Mouse (Mus musculus) liver, embryonic 14 days (tissue): ENCODE measurements around the gene Ino80e. TPM values are rescaled to one million over a fixed set of nuclear protein-coding genes. Genes with fewer than 3 reads are reported as not detected.

Source experiments
- polyA plus RNA-seq: library from polyadenylated mRNA; depleted of rRNA; stranded (reverse); fragments of >200 nt; gene quantifications from 2 replicates; pipeline ENCODE4 v1.2.3, GENCODE M21; 2012; rRNA removed

Gene Ino80e
- polyA plus RNA-seq, result 23.2 and 24.6 TPM in 2 replicates

DNA sequence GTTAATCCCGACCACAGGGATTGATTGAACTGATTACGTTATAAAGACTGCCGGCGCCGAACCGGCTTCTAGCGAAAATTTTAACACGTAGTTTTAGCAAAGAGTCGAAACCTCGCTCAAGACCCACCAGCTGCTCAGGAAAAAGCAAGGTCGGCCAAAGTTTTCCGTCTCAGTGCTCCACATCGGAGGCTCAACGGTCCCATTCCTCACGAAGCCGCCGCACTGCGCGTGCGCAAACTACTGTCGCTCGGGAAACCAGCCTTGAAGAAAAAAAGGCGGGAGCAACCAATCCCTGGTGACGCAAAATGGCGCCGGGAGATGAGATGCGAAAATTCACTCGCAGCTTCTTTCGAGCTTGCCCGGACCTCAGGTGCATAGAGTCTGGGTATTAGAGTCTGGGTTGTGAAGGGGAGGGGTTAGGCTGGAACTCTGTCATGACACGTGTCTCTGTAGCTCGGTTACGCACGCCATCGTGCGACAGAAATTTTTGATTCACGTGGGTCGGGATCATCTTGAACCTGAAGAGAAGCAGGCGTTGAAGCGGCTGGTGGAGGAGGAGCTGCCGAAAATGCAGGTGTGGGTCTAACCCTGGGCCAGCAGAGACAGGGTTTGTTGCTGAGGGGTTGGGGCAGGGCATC, at the start of gene Ino80e:
Gene Ino80e, minus strand, starts transcription at position 231 of the 638 bp plus-strand sequence.

DNA sequence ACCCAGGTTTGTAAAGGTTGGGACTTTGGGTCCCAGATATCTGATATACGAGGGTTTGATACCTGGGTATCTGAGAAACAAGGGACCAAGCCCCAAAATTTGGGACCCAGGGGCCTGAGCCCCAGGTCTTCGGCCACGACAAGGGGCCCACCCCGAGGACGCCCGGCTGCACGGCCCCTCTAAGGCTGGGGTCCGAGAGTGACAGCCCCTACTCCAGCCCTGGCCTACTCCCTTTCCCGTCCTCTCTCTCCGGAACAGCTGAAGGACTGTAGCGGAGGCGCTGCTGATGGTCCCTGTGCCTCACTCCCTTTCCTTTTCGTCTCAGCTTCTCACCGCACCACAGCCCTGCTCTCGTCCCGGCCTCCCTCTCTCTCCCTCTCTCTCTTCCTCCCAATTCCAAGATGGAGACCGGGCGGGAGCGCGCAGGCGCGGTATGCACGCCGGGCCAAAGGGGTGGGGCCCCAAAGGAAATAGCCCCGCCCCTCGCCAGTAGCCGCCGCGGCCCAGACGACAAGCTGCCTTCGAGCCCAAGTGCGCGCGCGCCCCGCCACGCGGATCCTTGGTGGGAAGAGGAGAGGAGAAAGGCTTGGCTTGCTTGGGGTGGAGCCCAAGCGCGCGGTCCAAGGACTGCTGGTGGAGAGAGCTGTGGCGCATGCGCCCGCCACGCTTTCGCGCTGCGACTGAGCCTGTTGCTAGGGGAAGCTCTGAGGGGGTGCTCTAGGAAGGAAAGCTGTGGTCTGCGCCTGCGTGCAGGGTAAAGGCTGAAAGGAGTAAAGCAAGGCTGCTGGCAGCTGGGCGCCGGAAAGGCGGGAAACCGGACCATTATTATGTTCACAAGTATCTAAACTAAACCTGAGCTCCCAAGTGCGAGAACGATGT, 22.3 kb upstream of the Ino80e start, which contains the start of gene Taok2:
Gene Taok2, minus strand, starts transcription at position 418 of the 879 bp plus-strand sequence.

DNA sequence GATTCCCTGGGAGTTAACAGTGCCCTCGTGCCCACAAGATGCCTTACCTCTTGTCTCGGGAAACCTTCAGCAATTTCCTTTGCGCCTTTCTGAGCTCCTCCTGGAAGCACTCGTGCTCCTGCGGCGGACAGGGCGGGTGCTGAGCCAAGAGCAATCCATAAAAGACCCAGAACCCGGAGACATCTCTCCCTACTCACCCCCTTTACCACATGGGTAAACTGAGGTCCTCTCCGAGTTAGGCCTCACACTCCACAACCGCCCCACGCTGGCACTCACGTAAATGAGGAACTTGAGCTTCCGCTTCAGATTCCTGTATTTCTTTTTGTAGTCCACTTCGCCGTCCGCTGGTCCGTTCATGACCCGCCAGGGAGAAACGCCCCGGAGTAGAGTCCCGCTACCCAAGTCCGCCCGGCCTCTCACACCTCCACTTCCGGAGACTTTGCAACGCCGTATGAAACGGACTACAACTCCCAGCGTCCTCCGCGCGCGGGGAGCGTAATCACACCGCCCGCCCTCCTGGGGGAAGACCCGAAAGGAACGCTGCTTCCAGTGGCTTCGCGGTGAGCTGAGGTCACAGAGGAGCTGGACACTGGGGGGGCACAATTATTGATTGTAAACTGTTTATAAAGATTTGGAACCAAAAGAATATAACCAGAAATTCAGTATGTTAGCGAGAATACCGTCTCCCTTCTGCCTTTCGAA, 597 bp downstream of the Ino80e start, which contains the start of gene Hirip3:
Gene Hirip3, plus strand, starts transcription at position 544 of the 702 bp plus-strand sequence.

DNA sequence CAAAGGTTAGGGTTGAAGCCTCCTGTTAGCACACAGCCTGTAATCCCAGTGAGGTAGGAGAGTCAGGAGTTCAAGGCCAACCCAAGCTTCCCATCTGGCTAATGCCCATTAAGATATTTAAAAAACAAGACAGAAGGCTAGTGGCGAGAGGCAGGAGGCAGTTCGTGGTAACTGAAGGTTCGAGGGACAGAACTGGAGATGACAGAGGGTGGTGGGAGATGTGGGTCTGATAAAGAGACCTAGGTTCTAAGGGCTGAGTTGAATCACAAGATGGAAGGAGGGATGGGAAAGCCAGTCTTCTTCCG, 15.1 kb downstream of the Ino80e start, which contains the start of gene Doc2a:
Gene Doc2a, plus strand, starts transcription at position 301 of the 305 bp plus-strand sequence.

DNA sequence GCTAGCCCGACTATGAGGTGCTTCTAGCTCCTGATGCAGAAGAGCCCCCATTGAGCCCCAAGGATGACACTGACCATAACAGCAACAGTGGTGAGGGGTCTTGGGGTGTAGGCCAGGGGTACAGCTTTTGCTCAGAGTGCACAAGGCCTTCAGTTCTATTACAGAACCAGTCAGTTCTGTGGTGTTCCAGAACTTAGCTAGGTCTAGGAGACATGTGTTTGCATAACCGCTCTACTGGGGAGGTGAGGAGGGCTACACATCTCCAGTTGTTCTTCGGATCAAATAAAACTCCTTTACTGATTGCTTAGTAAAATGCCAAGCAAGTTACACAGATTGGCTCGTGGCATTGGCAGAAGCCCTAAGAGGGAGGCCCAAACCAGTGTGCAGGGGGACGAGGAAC, 30.6 kb downstream of the Ino80e start, which contains the start of gene 4930451I11Rik:
Gene 4930451I11Rik, minus strand, starts transcription at position 101 of the 400 bp plus-strand sequence.

Other genes starting within 250 kb of the Ino80e start
- gene Nupr1, start 231.5 kb downstream of the Ino80e start, polyA plus RNA-seq, result 2.1 and 2.9 TPM in 2 replicates
- 24.7 and 26.9 TPM in 2 replicates for gene Sgf29, start 213.1 kb downstream of the Ino80e start, polyA plus RNA-seq
- 4.4 and 5.2 TPM in 2 replicates for gene Sult1a1, start 185.9 kb downstream of the Ino80e start, polyA plus RNA-seq
- gene Bola2, start 167.0 kb downstream of the Ino80e start, polyA plus RNA-seq, result 33.9 and 35.2 TPM in 2 replicates
- 4.6 and 4.9 TPM in 2 replicates for gene Slx1b, start 166.6 kb downstream of the Ino80e start, polyA plus RNA-seq
- gene Coro1a, start 154.6 kb downstream of the Ino80e start, polyA plus RNA-seq, result 44.1 and 60.0 TPM in 2 replicates
- gene Mapk3, start 102.8 kb downstream of the Ino80e start, polyA plus RNA-seq, result 28.0 and 36.0 TPM in 2 replicates
- gene Gdpd3, start 96.0 kb downstream of the Ino80e start, polyA plus RNA-seq, result 1.2 and 1.6 TPM in 2 replicates
- gene Ypel3, start 85.4 kb downstream of the Ino80e start, polyA plus RNA-seq, result 58.6 and 66.7 TPM in 2 replicates
- 1.0 and 1.3 TPM in 2 replicates for gene Tbx6, start 80.9 kb downstream of the Ino80e start, polyA plus RNA-seq
- gene Ppp4c, start 69.9 kb downstream of the Ino80e start, polyA plus RNA-seq, result 74.0 and 86.5 TPM in 2 replicates
- gene Fam57b, start 64.7 kb downstream of the Ino80e start, polyA plus RNA-seq, result 0.09 and 0.13 TPM in 2 replicates
- not detected in 2 replicates for gene 4930451I11Rik, start 30.7 kb downstream of the Ino80e start, polyA plus RNA-seq
- 0.01 and 0.03 TPM in 2 replicates for gene Doc2a, start 15.0 kb downstream of the Ino80e start, polyA plus RNA-seq
- 58.3 and 79.1 TPM in 2 replicates for gene Hirip3, start 405 bp downstream of the Ino80e start, polyA plus RNA-seq
- gene Taok2, start 22.3 kb upstream of the Ino80e start, polyA plus RNA-seq, result 15.6 and 17.1 TPM in 2 replicates
- 9.6 and 10.9 TPM in 2 replicates for gene Tmem219, start 60.5 kb upstream of the Ino80e start, polyA plus RNA-seq
- gene Kctd13, start 66.5 kb upstream of the Ino80e start, polyA plus RNA-seq, result 4.2 and 4.6 TPM in 2 replicates
- gene Asphd1, start 87.2 kb upstream of the Ino80e start, polyA plus RNA-seq, result not detected in 2 replicates
- gene Sez6l2, start 88.2 kb upstream of the Ino80e start, polyA plus RNA-seq, result 0.18 and 0.26 TPM in 2 replicates
- 29.7 and 37.0 TPM in 2 replicates for gene Cdipt, start 113.5 kb upstream of the Ino80e start, polyA plus RNA-seq
- 0.23 and 0.35 TPM in 2 replicates for gene Cdiptos, start 113.7 kb upstream of the Ino80e start, polyA plus RNA-seq
- gene Mvp, start 152.2 kb upstream of the Ino80e start, polyA plus RNA-seq, result 4.0 and 4.7 TPM in 2 replicates
- 0.08 TPM in 1 of 2 replicates, not detected in the other for gene Pagr1b, start 154.1 kb upstream of the Ino80e start, polyA plus RNA-seq
- gene Pagr1a, start 155.0 kb upstream of the Ino80e start, polyA plus RNA-seq, result 10.6 and 17.2 TPM in 2 replicates
- gene Gm42742, start 158.7 kb upstream of the Ino80e start, polyA plus RNA-seq, result 12.4 and 21.2 TPM in 2 replicates
- gene Prrt2, start 158.8 kb upstream of the Ino80e start, polyA plus RNA-seq, result 0.12 and 0.26 TPM in 2 replicates
- gene Maz, start 164.7 kb upstream of the Ino80e start, polyA plus RNA-seq, result 84.8 and 98.3 TPM in 2 replicates
- 58.9 and 63.9 TPM in 2 replicates for gene Kif22, start 180.1 kb upstream of the Ino80e start, polyA plus RNA-seq
- gene Zg16, start 225.0 kb upstream of the Ino80e start, polyA plus RNA-seq, result 0.08 TPM in 1 of 2 replicates, not detected in the other
- gene AI467606, start 229.0 kb upstream of the Ino80e start, polyA plus RNA-seq, result 4.3 and 5.9 TPM in 2 replicates